Mouse (Mus musculus) olfactory bulb, adult 2 months (tissue): ENCODE data around the gene Vps37b. TPM values are rescaled to one million over a fixed set of nuclear protein-coding genes. Genes with fewer than 3 reads are reported as not detected.

Experiments
- H3K27ac ChIP-seq: fragments of 200-500 bp; 2 replicates; pipeline ENCODE4 v1.5.1; 2012; ENCODE audit warnings: low read depth, low read length; ENCODE audit not compliant: insufficient read depth
- H3K4me1 ChIP-seq: fragments of 200-500 bp; 2 replicates; pipeline ENCODE4 v1.6.1; 2012; ENCODE audit warnings: low read length; ENCODE audit not compliant: control insufficient read depth, insufficient read depth
- H3K4me3 ChIP-seq: fragments of 200-500 bp; 2 replicates; pipeline ENCODE4 v1.5.1; 2012; ENCODE audit warnings: mild to moderate bottlenecking, low read depth, low read length, moderate library complexity; ENCODE audit not compliant: insufficient read depth
- CTCF ChIP-seq: fragments of 200-500 bp; IDR thresholded peaks from 2 replicates; pipeline ENCODE4 v1.5.1; 2012; ENCODE audit warnings: low read depth, mild to moderate bottlenecking, low read length, moderate library complexity; ENCODE audit not compliant: insufficient read depth
- POLR2A ChIP-seq: fragments of 200-500 bp; IDR thresholded peaks from 2 replicates; pipeline ENCODE4 v1.6.1; 2012; ENCODE audit warnings: mild to moderate bottlenecking, low read depth, low read length, moderate library complexity; ENCODE audit not compliant: insufficient read depth
- WGBS: fragments of 180-500 bp; shearing (Covaris S2); methylation state at CpG from one replicate; pipeline ENCODE4 v1.1.7; 2018; 5-methylcytosine and 5-hydroxymethylcytosine counted together
- polyA plus RNA-seq: library from polyadenylated mRNA; stranded (reverse); fragments of >200 nt; gene quantifications from 2 replicates; pipeline ENCODE4 v1.2.4, GENCODE M21; 2012; ENCODE audit warnings: low replicate concordance; ENCODE audit not compliant: missing spikeins, insufficient read depth, insufficient read length

Vps37b gene
- polyA plus RNA-seq, 1 experiment, result not detected

DNA sequence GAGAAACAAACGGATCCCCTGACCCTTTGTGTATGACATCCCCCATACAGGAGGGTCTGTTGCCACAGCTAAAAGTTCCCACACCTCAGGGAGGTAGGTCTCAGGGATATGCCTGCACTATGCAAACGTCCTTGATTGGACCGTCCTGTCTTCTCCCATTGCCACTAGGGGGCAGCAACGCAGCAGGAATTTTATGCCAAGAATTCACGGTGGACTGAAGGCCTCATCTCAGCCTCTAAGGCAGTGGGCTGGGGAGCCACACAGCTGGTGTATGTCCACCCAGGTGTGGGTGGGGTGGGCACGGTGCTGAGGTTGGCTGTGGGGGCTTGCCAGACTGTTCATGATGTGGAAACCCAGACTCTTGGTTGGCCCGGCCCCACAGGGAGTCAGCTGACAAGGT is 31.2 kb downstream of the Vps37b start:
- TF ChIP-seq CTCF (peak; percentile 58), POLR2A (no peak)

DNA sequence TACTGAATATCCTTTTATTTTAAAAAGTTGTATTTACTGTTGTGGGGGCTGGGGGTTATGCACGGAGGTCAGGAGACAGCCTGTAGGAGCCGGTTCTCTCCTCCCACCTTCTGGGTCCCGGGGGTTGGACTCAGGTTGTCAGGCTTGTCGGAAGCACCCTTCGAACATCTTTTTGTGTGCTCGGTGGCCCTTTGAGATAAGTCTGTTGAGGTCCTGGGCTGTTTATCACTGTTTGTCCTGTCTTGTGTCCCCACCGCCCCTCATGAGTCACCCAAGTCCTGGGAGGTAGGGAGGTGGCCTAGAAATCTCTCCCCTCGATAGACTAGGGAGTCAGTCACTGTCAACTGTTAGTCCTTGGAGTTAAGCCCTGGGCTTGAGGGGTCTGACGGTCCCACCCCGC is 33.7 kb downstream of the Vps37b start:
- Histone ChIP-seq H3K4me3 (no peak overlapping the region), H3K4me1 (peaks cover 34% of the 10 kb centered on the region), H3K27ac (no peak overlapping the region)
- no peak for TF ChIP-seq CTCF
- no peak for TF ChIP-seq POLR2A
- 83% methylated on average over 10 of the region's 10 CpGs for WGBS

More for the DNA sequence above, 31.2 kb downstream of the Vps37b start:
- H3K4me1 ChIP-seq, result peaks cover 48% of the 10 kb centered on the region
- no peak overlapping the region for H3K4me3 ChIP-seq
- no peak overlapping the region for H3K27ac ChIP-seq
- 6% methylated on average over 7 of the region's 7 CpGs for WGBS

DNA sequence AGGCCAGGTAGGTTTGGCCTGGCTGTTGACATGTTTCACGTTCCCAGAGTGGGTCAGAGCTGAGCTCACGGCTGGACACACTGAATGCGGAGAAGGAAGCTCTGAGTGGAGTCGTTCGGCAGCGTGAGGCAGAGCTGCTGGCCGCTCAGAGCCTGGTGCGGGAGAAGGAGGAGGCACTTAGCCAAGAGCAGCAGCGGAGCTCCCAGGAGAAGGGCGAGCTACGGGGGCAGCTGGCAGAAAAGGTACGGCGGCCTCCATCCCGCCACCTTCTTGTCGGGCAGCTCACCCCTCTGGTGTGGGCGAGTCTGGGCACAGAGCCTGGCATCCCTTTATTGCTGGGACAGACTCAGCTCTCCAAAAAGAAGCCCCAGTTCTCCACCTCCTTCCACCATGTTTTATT is 34.3 kb downstream of the Vps37b start:
- no peak overlapping the region for H3K4me3 ChIP-seq
- no peak overlapping the region for H3K27ac ChIP-seq
- peaks cover 29% of the 10 kb centered on the region for H3K4me1 ChIP-seq
- TF ChIP-seq CTCF, result no peak
- TF ChIP-seq POLR2A, result no peak
- 49% methylated on average over 16 of the region's 16 CpGs for WGBS

DNA sequence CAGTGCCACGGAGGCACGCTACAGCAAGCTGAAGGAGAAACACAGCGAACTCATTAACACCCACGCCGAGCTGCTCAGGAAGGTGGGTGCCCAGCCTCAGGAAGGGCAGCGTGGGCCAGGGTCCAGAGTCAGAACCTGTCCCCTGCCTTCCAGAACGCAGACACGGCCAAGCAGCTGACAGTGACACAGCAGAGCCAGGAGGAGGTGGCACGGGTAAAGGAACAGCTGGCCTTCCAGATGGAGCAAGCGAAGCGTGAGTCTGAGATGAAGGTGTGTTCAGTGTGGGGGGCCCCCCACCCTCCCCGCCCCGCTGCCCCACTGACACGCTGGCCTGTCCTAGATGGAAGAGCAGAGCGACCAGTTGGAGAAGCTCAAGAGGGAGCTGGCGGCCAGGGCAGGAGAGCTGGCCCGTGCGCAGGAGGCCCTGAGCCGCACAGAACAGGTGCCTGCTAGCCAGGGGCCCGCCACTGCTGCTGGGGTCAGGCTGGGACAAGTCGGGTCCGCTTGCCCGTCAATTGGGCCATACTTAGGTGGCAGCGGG is 34.8 kb downstream of the Vps37b start:
- H3K4me3 ChIP-seq, result no peak overlapping the region
- 77% methylated on average over 24 of the region's 24 CpGs for WGBS
- H3K4me1 ChIP-seq, result peaks cover 29% of the 10 kb centered on the region
- TF ChIP-seq POLR2A, result no peak
- H3K27ac ChIP-seq, result no peak overlapping the region

- WGBS, result 92% methylated on average over 14 of the region's 14 CpGs
- peaks cover 35% of the 10 kb centered on the region for H3K4me1 ChIP-seq
- no peak overlapping the region for H3K27ac ChIP-seq
- no peak for TF ChIP-seq POLR2A
- no peak for TF ChIP-seq CTCF
- H3K4me3 ChIP-seq, result no peak overlapping the region
Observed at GRCm38 (mm10) chr5:123996695-123997094, 35.4 kb downstream of the Vps37b start.

GRCm38 (mm10) chr5:123996194-123996593 is 35.9 kb downstream of the Vps37b start:
- 83% methylated on average over 10 of the region's 10 CpGs for WGBS
- TF ChIP-seq CTCF (no peak), POLR2A (no peak)
- Histone ChIP-seq H3K4me3 (no peak overlapping the region), H3K4me1 (peaks cover 34% of the 10 kb centered on the region), H3K27ac (no peak overlapping the region)

DNA sequence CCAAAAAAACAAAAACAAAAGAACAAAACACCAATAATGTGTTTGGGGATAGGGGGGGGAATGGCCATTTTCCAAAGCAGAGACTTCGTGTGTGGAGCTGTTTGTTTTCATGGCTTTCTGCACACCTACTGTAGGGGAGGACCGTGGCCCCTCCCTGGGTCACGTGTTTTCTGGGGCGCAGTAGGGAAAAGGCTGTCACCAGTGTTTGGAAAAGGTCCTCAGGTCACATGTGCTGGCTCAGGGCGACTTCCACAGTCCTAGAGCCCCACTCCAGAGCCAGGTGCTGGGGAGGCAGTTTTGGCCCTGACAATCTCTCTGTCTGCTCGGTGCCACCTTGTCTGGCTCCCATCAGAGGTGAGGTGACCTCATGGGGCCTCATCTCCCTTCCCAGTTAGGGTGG is 36.7 kb downstream of the Vps37b start:
- no peak for TF ChIP-seq POLR2A
- no peak for TF ChIP-seq CTCF
- 86% methylated on average over 6 of the region's 6 CpGs for WGBS
- Histone ChIP-seq H3K4me3 (no peak overlapping the region), H3K27ac (no peak overlapping the region), H3K4me1 (peaks cover 34% of the 10 kb centered on the region)

- 95% methylated on average over 7 of the region's 7 CpGs for WGBS
- peaks cover 34% of the 10 kb centered on the region for H3K4me1 ChIP-seq
- no peak for TF ChIP-seq CTCF
- no peak for TF ChIP-seq POLR2A
- no peak overlapping the region for H3K27ac ChIP-seq
- H3K4me3 ChIP-seq, result no peak overlapping the region
Observed at GRCm38 (mm10) chr5:123994468-123994867, 37.6 kb downstream of the Vps37b start.

- Histone ChIP-seq H3K4me3 (no peak overlapping the region), H3K4me1 (peaks cover 34% of the 10 kb centered on the region), H3K27ac (0 out of 2 replicates have a peak overlapping the region, but pooled peaks have one; percentile 4)
- 36% methylated on average over 7 of the region's 7 CpGs for WGBS
- no peak for TF ChIP-seq CTCF
- TF ChIP-seq POLR2A, result no peak
Observed at GRCm38 (mm10) chr5:123993263-123994036, 38.6 kb downstream of the Vps37b start.

GRCm38 (mm10) chr5:123992794-123993193 is 39.3 kb downstream of the Vps37b start:
- TF ChIP-seq POLR2A (no peak), CTCF (peak; percentile 92)
- Histone ChIP-seq H3K4me1 (peaks cover 30% of the 10 kb centered on the region), H3K4me3 (no peak overlapping the region), H3K27ac (peak overlapping the region; percentile 38; the same call in 1 of the 2 replicates)
- 35% methylated on average over 5 of the region's 5 CpGs for WGBS
